11 mouse cellular contexts compared by ENCODE assay signal in genomic region chr15:98170365-98170764, GRCm38 (mm10). TPM values are rescaled to one million over a fixed set of nuclear protein-coding genes. Genes with fewer than 3 reads are reported as not detected.
DNase-seq lines count a peak whose midpoint lies in the region; ATAC-seq lines count a peak whose summit lies in the region.
"Had no signal": no experiment of that assay in that cellular context is flagged by ENCODE, and none has a peak within 500 bp of the region (broad histone marks: within the 10 kb centered on the region; RNA-seq: fewer than 3 reads in every experiment).

No protein-coding gene starts in this region.

- H3K27me3 ChIP-seq in embryonic facial prominence, embryonic 11.5 days (ENCODE audit: control insufficient read depth, insufficient read depth, low read length), result peaks cover 39% of the 10 kb centered on the region
- H3K27me3 ChIP-seq in embryonic facial prominence, embryonic 10.5 days (replicated peaks; ENCODE audit: low read depth, poor library complexity, severe bottlenecking), result peaks cover 89% of the 10 kb centered on the region
- H3K27me3 ChIP-seq in forebrain, embryonic 15.5 days, result peaks cover 25% of the 10 kb centered on the region; the same call in 1 of the 2 replicates
- H3K27me3 ChIP-seq in heart, embryonic 11.5 days (ENCODE audit: control insufficient read depth, insufficient read depth, low read length), result peaks cover 78% of the 10 kb centered on the region

- no peak overlapping the region for H3K4me2 ChIP-seq in embryonic facial prominence, embryonic 11.5 days (ENCODE audit: low read depth, low read length)
- peak overlapping the region; percentile 86 for H3K4me2 ChIP-seq in forebrain, embryonic 15.5 days (replicated peaks)
- H3K4me2 ChIP-seq in heart, embryonic 11.5 days, result no peak overlapping the region

- peaks cover 4% of the 10 kb centered on the region for H3K4me1 ChIP-seq in embryonic facial prominence, embryonic 11.5 days (ENCODE audit: control insufficient read depth, insufficient read depth, low read length)
- H3K4me1 ChIP-seq in embryonic facial prominence, embryonic 10.5 days, result peaks cover 28% of the 10 kb centered on the region
- peaks cover 37% of the 10 kb centered on the region for H3K4me1 ChIP-seq in forebrain, embryonic 15.5 days
- no peaks in the 10 kb centered on the region for H3K4me1 ChIP-seq in heart, embryonic 11.5 days (ENCODE audit: control insufficient read depth, insufficient read depth, low read length)

- H3K36me3 ChIP-seq in embryonic facial prominence, embryonic 11.5 days (replicated peaks; ENCODE audit: control insufficient read depth, insufficient read depth, low read depth, low read length), result no peaks in the 10 kb centered on the region
- H3K36me3 ChIP-seq in embryonic facial prominence, embryonic 10.5 days (replicated peaks), result no peaks in the 10 kb centered on the region
- no peaks in the 10 kb centered on the region for H3K36me3 ChIP-seq in forebrain, embryonic 15.5 days
- H3K36me3 ChIP-seq in heart, embryonic 11.5 days (ENCODE audit: control insufficient read depth, insufficient read depth, low read length), result no peaks in the 10 kb centered on the region

- ATAC-seq in embryonic facial prominence, embryonic 11.5 days (replicated peaks; ENCODE audit: insufficient number of reproducible peaks, low FRiP score, low TSS enrichment, low read depth), result no peak
- ATAC-seq in forebrain, embryonic 15.5 days (replicated peaks), result no peak
- ATAC-seq in heart, embryonic 11.5 days (replicated peaks; ENCODE audit: insufficient number of reproducible peaks, low FRiP score, low TSS enrichment), result no peak

- 41% methylated on average over 7 of the region's 7 CpGs for WGBS in embryonic facial prominence, embryonic 11.5 days
- WGBS in embryonic facial prominence, embryonic 10.5 days, result 41% methylated on average over 7 of the region's 7 CpGs
- WGBS in forebrain, embryonic 15.5 days, result 31% methylated on average over 7 of the region's 7 CpGs
- WGBS in heart, embryonic 11.5 days (ENCODE audit: insufficient replicate concordance), result 45% methylated on average over 7 of the region's 7 CpGs

- H3K9ac ChIP-seq in embryonic facial prominence, embryonic 11.5 days (replicated peaks; ENCODE audit: low read length), result no peak overlapping the region
- 0 out of 2 replicates have a peak overlapping the region, but pooled peaks have one; percentile 4 for H3K9ac ChIP-seq in forebrain, embryonic 15.5 days (replicated peaks)
- no peak overlapping the region for H3K9ac ChIP-seq in heart, embryonic 11.5 days (ENCODE audit: low read depth, low read length)

- intact Hi-C loops in gastrocnemius, postnatal 36 days (cut with DNase I), result loop anchor here (5.0 to 10.0 kb wide), 3 partner anchors 78 to 213 kb away; partner anchors contain the start of genes Pfkm and Senp1

- DNase-seq in embryonic facial prominence, embryonic 11.5 days (ENCODE audit: low spot score), result peak; percentile 9
- no peak for DNase-seq in embryonic facial prominence, embryonic 10.5 days (ENCODE audit: low spot score)
- peak; percentile 54 to 62 for DNase-seq in layer of hippocampus, postnatal 36 days
- DNase-seq in right cerebral cortex, adult 18-20 months, result peak; percentile 82
- DNase-seq in lung, postnatal 4 days, result no peak
- DNase-seq in gastrocnemius, postnatal 36 days, result no peak
- DNase-seq: lung, postnatal 36 days; thymus, postnatal 25 days had no signal

- H3K9me3 ChIP-seq in embryonic facial prominence, embryonic 11.5 days (replicated peaks; ENCODE audit: control insufficient read depth, low read length), result no peaks in the 10 kb centered on the region
- H3K9me3 ChIP-seq in embryonic facial prominence, embryonic 10.5 days, result no peaks in the 10 kb centered on the region
- no peaks in the 10 kb centered on the region for H3K9me3 ChIP-seq in forebrain, embryonic 15.5 days
- H3K9me3 ChIP-seq in heart, embryonic 11.5 days (replicated peaks; ENCODE audit: control insufficient read depth, low read length), result no peaks in the 10 kb centered on the region

- H3K4me3 ChIP-seq in embryonic facial prominence, embryonic 11.5 days (ENCODE audit: low read depth, low read length), result no peak overlapping the region
- H3K4me3 ChIP-seq in embryonic facial prominence, embryonic 10.5 days, result no peak overlapping the region
- H3K4me3 ChIP-seq in forebrain, embryonic 15.5 days, result peak overlapping the region; percentile 68
- no peak overlapping the region for H3K4me3 ChIP-seq in heart, embryonic 11.5 days (ENCODE audit: low read depth, low read length)

- H3K27ac ChIP-seq in embryonic facial prominence, embryonic 11.5 days (replicated peaks; ENCODE audit: low read depth, low read length), result no peak overlapping the region
- no peak overlapping the region for H3K27ac ChIP-seq in embryonic facial prominence, embryonic 10.5 days (replicated peaks)
- H3K27ac ChIP-seq in forebrain, embryonic 15.5 days (replicated peaks), result no peak overlapping the region
- no peak overlapping the region for H3K27ac ChIP-seq in heart, embryonic 11.5 days (ENCODE audit: low read depth, low read length)

RNA-seq across cellular contexts. Expression of gene Ccdc184, which starts 3.4 kb away (rescaled TPM):
- 2.5 and 4.2 TPM in 2 replicates for polyA plus RNA-seq in embryonic facial prominence, embryonic 11.5 days (2014; fragmentation: Nextera tagmentation; extraction: Ambion mirVana)
- polyA plus RNA-seq in embryonic facial prominence, embryonic 10.5 days (2016; fragmentation: Nextera tagmentation; extraction: Ambion mirVana), result 2.1 and 2.5 TPM in 2 replicates
- 31.2 and 39.1 TPM in 2 replicates for polyA plus RNA-seq in forebrain, embryonic 15.5 days (2015; fragmentation: Nextera tagmentation; extraction: Ambion mirVana)
- 10 to 100 TPM; 11.1 to 11.6 TPM for total RNA-seq in layer of hippocampus, postnatal 36 days (2021)
- polyA plus RNA-seq in heart, embryonic 11.5 days (2014; fragmentation: Nextera tagmentation; extraction: Ambion mirVana), result 1.2 and 1.3 TPM in 2 replicates
- total RNA-seq in gastrocnemius, postnatal 36 days (2021), result not detected

RNA-seq across cellular contexts. Expression of gene Asb8, which starts 4.9 kb away (rescaled TPM):
- polyA plus RNA-seq in embryonic facial prominence, embryonic 11.5 days (2014; fragmentation: Nextera tagmentation; extraction: Ambion mirVana), result 47.8 and 53.2 TPM in 2 replicates
- 38.0 and 43.2 TPM in 2 replicates for polyA plus RNA-seq in embryonic facial prominence, embryonic 10.5 days (2016; fragmentation: Nextera tagmentation; extraction: Ambion mirVana)
- polyA plus RNA-seq in forebrain, embryonic 15.5 days (2015; fragmentation: Nextera tagmentation; extraction: Ambion mirVana), result 45.0 and 45.1 TPM in 2 replicates
- total RNA-seq in layer of hippocampus, postnatal 36 days (2021), result 10 to 100 TPM; 46.6 to 52.1 TPM
- polyA plus RNA-seq in heart, embryonic 11.5 days (2014; fragmentation: Nextera tagmentation; extraction: Ambion mirVana), result 81.7 and 86.7 TPM in 2 replicates
- 100 to 1,000 TPM; 107 to 122 TPM for total RNA-seq in gastrocnemius, postnatal 36 days (2021)

RNA-seq across cellular contexts. Expression of gene Olfr288, which starts 25.0 kb away (rescaled TPM):
- polyA plus RNA-seq in embryonic facial prominence, embryonic 11.5 days (2014; fragmentation: Nextera tagmentation; extraction: Ambion mirVana), result not detected in 2 replicates
- polyA plus RNA-seq in embryonic facial prominence, embryonic 10.5 days (2016; fragmentation: Nextera tagmentation; extraction: Ambion mirVana), result not detected in 2 replicates
- polyA plus RNA-seq in forebrain, embryonic 15.5 days (2015; fragmentation: Nextera tagmentation; extraction: Ambion mirVana), result not detected in 2 replicates
- total RNA-seq in layer of hippocampus, postnatal 36 days (2021), result under 1 TPM; 0.18 to 0.40 TPM
- polyA plus RNA-seq in heart, embryonic 11.5 days (2014; fragmentation: Nextera tagmentation; extraction: Ambion mirVana), result not detected in 2 replicates
- total RNA-seq in gastrocnemius, postnatal 36 days (2021), result not detected
- polyA plus RNA-seq: intestine, embryonic 14.5 days had no signal

RNA-seq across cellular contexts. Expression of gene Gm44579, which starts 50.4 kb away (rescaled TPM):
- not detected in 2 replicates for polyA plus RNA-seq in embryonic facial prominence, embryonic 11.5 days (2014; fragmentation: Nextera tagmentation; extraction: Ambion mirVana)
- polyA plus RNA-seq in embryonic facial prominence, embryonic 10.5 days (2016; fragmentation: Nextera tagmentation; extraction: Ambion mirVana), result not detected in 2 replicates
- not detected in 2 replicates for polyA plus RNA-seq in forebrain, embryonic 15.5 days (2015; fragmentation: Nextera tagmentation; extraction: Ambion mirVana)
- total RNA-seq in layer of hippocampus, postnatal 36 days (2021), result not detected
- polyA plus RNA-seq in heart, embryonic 11.5 days (2014; fragmentation: Nextera tagmentation; extraction: Ambion mirVana), result not detected in 2 replicates
- total RNA-seq in gastrocnemius, postnatal 36 days (2021), result not detected
- polyA plus RNA-seq: intestine, embryonic 14.5 days had no signal

RNA-seq across cellular contexts. Expression of gene Olfr287, which starts 50.5 kb away (rescaled TPM):
- not detected in 2 replicates for polyA plus RNA-seq in embryonic facial prominence, embryonic 11.5 days (2014; fragmentation: Nextera tagmentation; extraction: Ambion mirVana)
- polyA plus RNA-seq in embryonic facial prominence, embryonic 10.5 days (2016; fragmentation: Nextera tagmentation; extraction: Ambion mirVana), result not detected in 2 replicates
- not detected in 2 replicates for polyA plus RNA-seq in forebrain, embryonic 15.5 days (2015; fragmentation: Nextera tagmentation; extraction: Ambion mirVana)
- 1 to 10 TPM; 3.9 to 4.2 TPM for total RNA-seq in layer of hippocampus, postnatal 36 days (2021)
- polyA plus RNA-seq in heart, embryonic 11.5 days (2014; fragmentation: Nextera tagmentation; extraction: Ambion mirVana), result not detected in 2 replicates
- total RNA-seq in gastrocnemius, postnatal 36 days (2021), result not detected
- polyA plus RNA-seq: intestine, embryonic 14.5 days had no signal

Comparison
In these comparisons a context has a peak if more than half of its experiments do, and no peak if none do; other contexts are left out.
1. DNase-seq: peak in embryonic facial prominence, embryonic 11.5 days (single experiment), layer of hippocampus, postnatal 36 days (2 of 2) and right cerebral cortex, adult 18-20 months (single experiment); none in embryonic facial prominence, embryonic 10.5 days (single experiment), lung, postnatal 4 days (0 of 2) and gastrocnemius, postnatal 36 days (0 of 2).